16 mouse cellular contexts compared by ENCODE assay signal in the genomic region with DNA sequence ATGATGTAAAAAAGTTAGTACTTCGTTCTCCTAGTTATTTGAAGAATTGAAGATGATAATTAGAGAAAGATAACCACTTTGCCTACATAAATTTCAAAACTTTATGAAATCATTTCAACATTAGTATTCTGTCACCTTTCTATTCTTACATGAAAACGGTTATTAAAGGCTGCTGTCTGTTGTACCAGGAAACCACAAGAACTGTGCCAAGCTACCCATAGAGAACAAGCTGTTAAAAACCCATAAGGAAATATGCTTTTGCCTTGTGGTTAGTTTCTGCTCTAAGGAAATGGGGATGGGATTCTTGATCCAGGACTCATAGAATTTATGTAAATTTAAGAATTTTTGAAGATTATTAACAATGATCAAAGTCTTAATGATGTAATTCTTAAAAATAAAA.
"Had no signal": no experiment of that assay in that cellular context is flagged by ENCODE, and none has a peak within 500 bp of the region (broad histone marks: within the 10 kb centered on the region; RNA-seq: fewer than 3 reads in every experiment).

No protein-coding gene starts in this region.

- ATAC-seq: hindbrain, postnatal 0 days; intestine, embryonic 16.5 days; liver, embryonic 12.5 days had no signal

- DNase-seq: gastrocnemius, postnatal 14 days; gastrocnemius, postnatal 36 days; heart, adult 18-20 months; heart, postnatal 10 days; heart, postnatal 4 days; kidney, adult 11 months; kidney, adult 2 months; kidney, adult 9 months; kidney, postnatal 14 days; kidney, postnatal 36 days; layer of hippocampus, adult 9-11 months; layer of hippocampus, postnatal 36 days; left cerebral cortex, postnatal 4 days had no signal
